Mouse (Mus musculus) C2C12 (cell line): ENCODE results near the gene H2al1a. TPM values are rescaled to one million over a fixed set of nuclear protein-coding genes. Genes with fewer than 3 reads are reported as not detected.
"Not testable (repeated sequence)": the region's sequence is repeated elsewhere in the genome, so short reads cannot be mapped to it uniquely, and the experiment has no call there.

Source experiments
- H3K27me3 ChIP-seq: one replicate; pipeline ENCODE4 v1.6.1; 2011; ENCODE audit not compliant: control insufficient read depth, insufficient read depth, insufficient read length
- H3K36me3 ChIP-seq: one replicate; pipeline ENCODE4 v1.6.1; 2011; ENCODE audit not compliant: control insufficient read depth, insufficient read depth
- H3K4me3 ChIP-seq: one replicate; pipeline ENCODE4 v1.5.1; 2011; ENCODE audit warnings: mild to moderate bottlenecking, control low read depth; ENCODE audit not compliant: poor library complexity, insufficient read depth, severe bottlenecking
- H3K79me2 ChIP-seq: one replicate; pipeline ENCODE4 v1.6.1; 2011; ENCODE audit not compliant: control insufficient read depth, insufficient read depth
- H3K79me3 ChIP-seq: one replicate; pipeline ENCODE4 v1.6.1; 2011; ENCODE audit warnings: low read depth, control low read depth
- H3ac ChIP-seq: one replicate; pipeline ENCODE3; 2011; ENCODE audit warnings: low read depth; ENCODE audit not compliant: control insufficient read depth, insufficient read length
- CEBPB ChIP-seq: IDR thresholded peaks from one replicate; pipeline ENCODE4 v1.6.1; 2011; ENCODE audit warnings: low read depth, mild to moderate bottlenecking, control low read depth, moderate library complexity
- CTCF ChIP-seq: IDR thresholded peaks from one replicate; pipeline ENCODE4 v1.5.1; 2011; ENCODE audit not compliant: control insufficient read depth, insufficient read depth, insufficient read length
- FOSL1 ChIP-seq: IDR thresholded peaks from one replicate; pipeline ENCODE4 v1.8.0; 2011; ENCODE audit warnings: mild to moderate bottlenecking, low read length; ENCODE audit not compliant: poor library complexity, insufficient read depth, severe bottlenecking
- MAX ChIP-seq: IDR thresholded peaks from one replicate; pipeline ENCODE4 v1.6.1; 2011; ENCODE audit warnings: mild to moderate bottlenecking, control low read depth
- MYOD1 ChIP-seq: IDR thresholded peaks from one replicate; pipeline ENCODE4 v1.6.1; 2011; ENCODE audit warnings: low read depth; ENCODE audit not compliant: control insufficient read depth, insufficient read length
- MYOG ChIP-seq: IDR thresholded peaks from one replicate; pipeline ENCODE4 v1.6.1; 2011; ENCODE audit not compliant: control insufficient read depth, insufficient read length; ENCODE audit errors: extremely low read depth
- USF1 ChIP-seq: IDR thresholded peaks from one replicate; pipeline ENCODE4 v1.6.1; 2011; ENCODE audit warnings: low read depth, mild to moderate bottlenecking, control low read depth, moderate library complexity
- long read RNA-seq, 2 experiments: library from polyadenylated mRNA; unstranded; transcript quantifications; one replicate each; pipeline ENCODE4 v2.0.0; 2019 to 2020
- polyA plus RNA-seq: library from polyadenylated mRNA; unstranded; fragments of >200 nt; fragmentation: generic; extraction: Trizol; gene quantifications from one replicate; pipeline ENCODE4 v1.2.1, GENCODE M21; 2012; ENCODE audit warnings: missing spikeins

Gene H2al1a
- polyA plus RNA-seq, result not detected
- long read RNA-seq, experiment 1, result 0 reads
- long read RNA-seq, experiment 2, result 0 reads

GRCm38 (mm10) chrX:11298957-11299356, at the start of gene H2al1a:
Gene H2al1a, plus strand, starts transcription at chrX:11299257.
- not testable (repeated sequence) for H3K36me3 ChIP-seq, H3K79me2 ChIP-seq, H3K4me3 ChIP-seq, H3K27me3 ChIP-seq, H3K79me3 ChIP-seq, H3ac ChIP-seq

DNA sequence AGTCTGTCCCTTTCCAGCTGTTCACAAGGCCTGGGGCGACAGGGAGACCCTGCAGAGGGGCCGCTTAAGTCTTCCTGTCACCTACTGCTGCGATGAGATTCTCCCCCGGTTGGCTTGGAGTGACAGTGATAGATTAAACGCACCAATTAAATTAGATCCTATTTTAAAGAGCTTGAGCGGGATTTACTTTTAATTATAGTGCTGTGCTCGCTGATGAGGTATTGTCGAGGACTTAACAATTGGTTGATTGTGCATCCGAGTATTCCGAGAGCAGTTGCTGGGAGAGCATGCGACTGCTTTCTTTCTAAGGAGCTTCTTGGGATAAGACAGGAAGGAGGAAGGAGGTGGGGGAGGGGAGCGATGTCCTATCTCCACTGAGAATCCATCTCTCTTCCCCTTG, 48.9 kb upstream of the H2al1a start:
- Histone ChIP-seq H3K36me3 (no peaks in the 10 kb centered on the region), H3K79me3 (no peaks in the 10 kb centered on the region), H3K4me3 (no peak overlapping the region), H3ac (no peak overlapping the region), H3K79me2 (no peaks in the 10 kb centered on the region), H3K27me3 (no peaks in the 10 kb centered on the region)
- TF ChIP-seq CTCF, result no peak
- no peak for TF ChIP-seq FOSL1
- no peak for TF ChIP-seq MAX
- no peak for TF ChIP-seq USF1
- TF ChIP-seq CEBPB, result no peak
- TF ChIP-seq MYOD1, result no peak
- no peak for TF ChIP-seq MYOG

DNA sequence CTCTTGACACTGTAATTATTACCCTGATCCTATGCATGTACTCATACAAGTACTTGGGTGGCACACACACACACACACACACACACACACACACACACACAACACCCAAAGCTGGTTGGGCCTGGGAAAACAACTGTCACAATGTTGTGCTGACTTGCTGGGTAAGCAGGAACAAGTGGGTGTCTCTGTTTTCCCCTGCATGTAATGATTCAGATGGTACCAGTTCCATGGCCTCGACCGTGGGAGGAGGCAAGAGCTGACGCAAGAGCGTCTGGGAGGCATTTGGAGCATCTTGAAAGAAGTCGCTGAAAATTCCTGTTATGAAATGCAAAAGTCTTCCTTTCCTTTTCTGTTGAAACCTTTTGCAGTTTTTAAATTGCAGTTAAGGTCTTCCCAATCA, 45.0 kb upstream of the H2al1a start:
- Histone ChIP-seq H3ac (no peak overlapping the region), H3K27me3 (no peaks in the 10 kb centered on the region), H3K4me3 (no peak overlapping the region), H3K36me3 (no peaks in the 10 kb centered on the region), H3K79me3 (no peaks in the 10 kb centered on the region), H3K79me2 (no peaks in the 10 kb centered on the region)
- TF ChIP-seq USF1, result no peak
- TF ChIP-seq MYOG, result no peak
- TF ChIP-seq MAX, result no peak
- no peak for TF ChIP-seq CTCF
- no peak for TF ChIP-seq FOSL1
- no peak for TF ChIP-seq CEBPB
- no peak for TF ChIP-seq MYOD1

GRCm38 (mm10) chrX:11254521-11255207, 44.4 kb upstream of the H2al1a start:
- H3K27me3 ChIP-seq, result no peaks in the 10 kb centered on the region
- no peaks in the 10 kb centered on the region for H3K79me3 ChIP-seq
- no peaks in the 10 kb centered on the region for H3K36me3 ChIP-seq
- TF ChIP-seq MYOG (no peak), MAX (no peak), FOSL1 (no peak), USF1 (no peak), CEBPB (no peak), MYOD1 (no peak), CTCF (no peak)
- no peak overlapping the region for H3K4me3 ChIP-seq
- no peaks in the 10 kb centered on the region for H3K79me2 ChIP-seq
- no peak overlapping the region for H3ac ChIP-seq

DNA sequence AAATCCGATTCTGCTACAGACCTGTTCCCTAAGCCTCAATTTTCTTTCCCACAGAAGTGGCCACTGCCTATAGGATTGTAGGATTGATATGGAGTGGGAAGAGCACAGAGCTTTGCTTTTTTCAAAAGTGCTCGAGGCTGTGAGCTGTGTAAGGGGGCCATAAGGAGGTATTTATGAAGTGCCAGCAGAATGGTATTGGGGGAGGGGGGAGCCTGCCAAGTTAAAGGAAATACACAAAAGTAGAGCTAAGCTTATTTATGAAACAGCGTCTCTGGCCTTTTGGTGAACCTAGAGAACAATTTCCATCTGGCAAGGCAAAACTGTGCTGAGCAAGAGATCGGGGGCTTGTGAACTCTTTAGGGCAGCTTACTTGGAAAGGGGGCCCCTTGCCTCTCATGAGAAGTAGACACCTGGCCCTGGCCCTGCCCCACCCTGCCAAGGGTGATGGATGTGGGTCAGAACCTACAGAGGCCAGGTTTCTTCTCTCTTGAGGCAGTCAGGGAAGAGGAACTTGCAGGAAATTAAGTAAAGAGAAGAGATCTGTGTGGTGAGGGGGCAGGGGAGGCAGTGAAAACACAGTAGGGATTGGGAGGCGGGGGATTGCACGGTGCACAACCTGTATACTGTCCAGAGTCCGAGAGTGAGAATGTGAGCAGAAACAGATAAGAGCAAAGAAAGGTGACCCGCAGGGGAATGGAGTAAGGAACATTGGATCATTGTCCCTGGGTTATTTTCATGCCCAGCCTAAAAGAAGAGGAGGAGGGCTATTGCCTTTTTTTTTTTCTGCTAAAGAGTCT, 43.3 kb upstream of the H2al1a start:
- Histone ChIP-seq H3K36me3 (no peaks in the 10 kb centered on the region), H3ac (no peak overlapping the region), H3K79me3 (no peaks in the 10 kb centered on the region), H3K4me3 (no peak overlapping the region), H3K79me2 (no peaks in the 10 kb centered on the region), H3K27me3 (no peaks in the 10 kb centered on the region)
- no peak for TF ChIP-seq MYOG
- no peak for TF ChIP-seq CTCF
- no peak for TF ChIP-seq FOSL1
- no peak for TF ChIP-seq MYOD1
- no peak for TF ChIP-seq CEBPB

DNA sequence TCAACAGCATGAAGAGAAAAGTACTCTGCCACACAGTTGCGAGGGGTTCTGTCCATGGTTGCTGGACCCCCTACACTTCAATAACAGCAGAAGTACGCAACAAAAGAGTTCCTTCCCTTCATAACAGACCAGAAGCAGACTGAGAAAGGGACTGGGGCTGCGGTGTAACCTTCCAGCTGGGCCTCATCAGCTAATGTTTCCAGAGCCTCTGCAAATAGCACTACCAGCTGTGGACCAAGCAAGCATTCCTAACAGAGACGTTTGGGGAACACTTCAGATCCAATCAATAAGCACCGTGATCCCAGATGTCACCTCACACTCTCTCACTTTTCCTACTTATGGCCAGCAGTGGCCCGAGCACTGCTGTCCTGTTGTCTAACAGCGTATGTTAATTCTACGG, 34.1 kb upstream of the H2al1a start:
- Histone ChIP-seq H3K79me3 (no peaks in the 10 kb centered on the region), H3K4me3 (no peak overlapping the region), H3K79me2 (no peaks in the 10 kb centered on the region), H3K36me3 (no peaks in the 10 kb centered on the region), H3ac (no peak overlapping the region), H3K27me3 (no peaks in the 10 kb centered on the region)
- TF ChIP-seq CTCF (no peak), MYOD1 (no peak), FOSL1 (no peak)
